Comparison of ENCODE assay signal across 9 mouse cellular contexts in genomic region chr12:86949501-86949900, GRCm38 (mm10). TPM values are rescaled to one million over a fixed set of nuclear protein-coding genes. Genes with fewer than 3 reads are reported as not detected.
A peak's percentile ranks its signal among the peaks of the same experiment; 100 is the strongest.
DNase-seq lines count a peak whose midpoint lies in the region; ATAC-seq and TF ChIP-seq lines count a peak whose summit lies in the region.
"Had no signal": no experiment of that assay in that cellular context is flagged by ENCODE, and none has a peak within 500 bp of the region (broad histone marks: within the 10 kb centered on the region; RNA-seq: fewer than 3 reads in every experiment).

No protein-coding gene starts in this region.

- no peaks in the 10 kb centered on the region for H3K27me3 ChIP-seq in forebrain, embryonic 13.5 days
- H3K27me3 ChIP-seq in forebrain, embryonic 11.5 days (ENCODE audit: control insufficient read depth, insufficient read depth, low read length) = no peaks in the 10 kb centered on the region
- H3K27me3 ChIP-seq in liver, postnatal 0 days (ENCODE audit: insufficient read depth, low read length) = no peaks in the 10 kb centered on the region
- H3K27me3 ChIP-seq: midbrain, embryonic 12.5 days had no signal

- 84% methylated on average over 9 of the region's 9 CpGs for WGBS in forebrain, embryonic 13.5 days
- 85% methylated on average over 9 of the region's 9 CpGs for whole genome bisulfite sequencing in forebrain, embryonic 11.5 days
- WGBS in liver, postnatal 0 days (ENCODE audit: insufficient replicate concordance) = 65% methylated on average over 9 of the region's 9 CpGs

- H3K4me2 ChIP-seq in forebrain, embryonic 13.5 days = peak overlapping the region; percentile 67
- H3K4me2 ChIP-seq in forebrain, embryonic 11.5 days (ENCODE audit: low read depth, low read length, severe bottlenecking) = no peak overlapping the region
- peak overlapping the region; percentile 22; the same call in 1 of the 2 replicates for H3K4me2 ChIP-seq in liver, postnatal 0 days (ENCODE audit: low read depth, low read length)

- no peak for TF ChIP-seq CTCF in liver, postnatal 0 days (IDR thresholded peaks at IDR 0.05; ENCODE audit: low read depth)

- TF ChIP-seq EP300 in liver, postnatal 0 days (IDR thresholded peaks at IDR 0.05; ENCODE audit: low read depth) = no peak

- H3K4me3 ChIP-seq in forebrain, embryonic 13.5 days = no peak overlapping the region
- no peak overlapping the region for H3K4me3 ChIP-seq in forebrain, embryonic 11.5 days (ENCODE audit: low read depth, low read length)
- H3K4me3 ChIP-seq in liver, postnatal 0 days (ENCODE audit: low read depth, low read length) = no peak overlapping the region
- H3K4me3 ChIP-seq: midbrain, embryonic 12.5 days had no signal

- peak overlapping the region; percentile 50 for H3K9ac ChIP-seq in forebrain, embryonic 13.5 days
- no peak overlapping the region for H3K9ac ChIP-seq in forebrain, embryonic 11.5 days (ENCODE audit: low read length)
- no peak overlapping the region for H3K9ac ChIP-seq in liver, postnatal 0 days (replicated peaks)

- DNase-seq in forebrain, embryonic 11.5 days (ENCODE audit: low spot score) = no peak
- peak; percentile 19 for DNase-seq in spleen, adult 12 weeks (ENCODE audit: low spot score)
- DNase-seq in spleen, postnatal 4 days (ENCODE audit: low spot score in 2 of 2) = no peak
- DNase-seq in liver, postnatal 0 days = no peak
- DNase-seq in thymus, postnatal 4 days = peak; percentile 39
- no peak for DNase-seq in adrenal gland, postnatal 36 days
- no peak for DNase-seq in layer of hippocampus, postnatal 36 days

- H3K27ac ChIP-seq in forebrain, embryonic 13.5 days = peak overlapping the region; percentile 35; the same call in 1 of the 2 replicates
- H3K27ac ChIP-seq in forebrain, embryonic 11.5 days (ENCODE audit: low read depth, low read length) = no peak overlapping the region
- H3K27ac ChIP-seq in liver, postnatal 0 days (ENCODE audit: low read depth) = no peak overlapping the region
- H3K27ac ChIP-seq: midbrain, embryonic 12.5 days had no signal

- peaks cover 54% of the 10 kb centered on the region for H3K4me1 ChIP-seq in forebrain, embryonic 13.5 days
- peaks cover 16% of the 10 kb centered on the region for H3K4me1 ChIP-seq in forebrain, embryonic 11.5 days (replicated peaks; ENCODE audit: control insufficient read depth, insufficient read depth, low read length)
- peaks cover 20% of the 10 kb centered on the region for H3K4me1 ChIP-seq in liver, postnatal 0 days (ENCODE audit: insufficient read depth)

- no peaks in the 10 kb centered on the region for H3K9me3 ChIP-seq in forebrain, embryonic 13.5 days (replicated peaks)
- H3K9me3 ChIP-seq in forebrain, embryonic 11.5 days (ENCODE audit: control insufficient read depth, low read length) = no peaks in the 10 kb centered on the region
- no peaks in the 10 kb centered on the region for H3K9me3 ChIP-seq in liver, postnatal 0 days (ENCODE audit: low read length)
- H3K9me3 ChIP-seq: midbrain, embryonic 12.5 days had no signal

- no peak for ATAC-seq in forebrain, embryonic 13.5 days
- ATAC-seq in forebrain, embryonic 11.5 days (replicated peaks; ENCODE audit: low FRiP score) = no peak
- no peak for ATAC-seq in liver, postnatal 0 days

- H3K36me3 ChIP-seq in forebrain, embryonic 13.5 days (ENCODE audit: poor library complexity, severe bottlenecking) = peaks cover 19% of the 10 kb centered on the region
- H3K36me3 ChIP-seq in forebrain, embryonic 11.5 days (ENCODE audit: control insufficient read depth, insufficient read depth, low read length) = no peaks in the 10 kb centered on the region
- peaks cover 8% of the 10 kb centered on the region for H3K36me3 ChIP-seq in liver, postnatal 0 days (replicated peaks; ENCODE audit: insufficient read depth, low read length)

RNA-seq across cellular contexts. Expression of gene Cipc, which starts 2.7 kb away (rescaled TPM):
- 46.1 and 53.1 TPM in 2 replicates for polyA plus RNA-seq in forebrain, embryonic 13.5 days (2015; fragmentation: Nextera tagmentation; extraction: Ambion mirVana)
- polyA plus RNA-seq in forebrain, embryonic 11.5 days (2014; fragmentation: Nextera tagmentation; extraction: Ambion mirVana) = 46.5 and 48.7 TPM in 2 replicates
- polyA plus RNA-seq in liver, postnatal 0 days (2015; fragmentation: Nextera tagmentation; extraction: Ambion mirVana) = 4.4 and 4.7 TPM in 2 replicates
- 10 to 100 TPM; 24.4 to 24.7 TPM for total RNA-seq in adrenal gland, postnatal 36 days (2021)
- 10 to 100 TPM; 66.6 to 72.9 TPM for total RNA-seq in layer of hippocampus, postnatal 36 days (2021)

RNA-seq across cellular contexts. Expression of gene Zdhhc22, which starts 40.7 kb away (rescaled TPM):
- polyA plus RNA-seq in forebrain, embryonic 13.5 days (2015; fragmentation: Nextera tagmentation; extraction: Ambion mirVana) = 2.3 and 2.7 TPM in 2 replicates
- polyA plus RNA-seq in forebrain, embryonic 11.5 days (2014; fragmentation: Nextera tagmentation; extraction: Ambion mirVana) = 0.15 and 0.17 TPM in 2 replicates
- not detected in 2 replicates for polyA plus RNA-seq in liver, postnatal 0 days (2015; fragmentation: Nextera tagmentation; extraction: Ambion mirVana)
- total RNA-seq in adrenal gland, postnatal 36 days (2021) = under 1 TPM; 0.49 to 0.60 TPM
- total RNA-seq in layer of hippocampus, postnatal 36 days (2021) = 10 to 100 TPM in 1 of 2 experiments, 1 to 10 TPM in 1; 6.8 to 10.6 TPM

Comparison
In these comparisons a context has a peak if more than half of its experiments do, and no peak if none do; other contexts are left out.
1. DNase-seq: peak in spleen, adult 12 weeks (single experiment) and thymus, postnatal 4 days (single experiment); none in forebrain, embryonic 11.5 days (single experiment), spleen, postnatal 4 days (0 of 2), liver, postnatal 0 days (single experiment), adrenal gland, postnatal 36 days (0 of 2) and layer of hippocampus, postnatal 36 days (0 of 2).